Mouse (Mus musculus): ENCODE results near the gene Zfp524.
"Not testable (repeated sequence)": the region's sequence is repeated elsewhere in the genome, so short reads cannot be mapped to it uniquely, and the experiment has no call there.

The Zfp524 gene

GRCm38 (mm10) chr7:5014251-5015117, at the start of gene Zfp524, which contains the start of gene Fiz1:
TSS of gene Zfp524 (plus strand) at chr7:5014415.
TSS of gene Fiz1 (minus strand) at chr7:5014697.
- in situ Hi-C loops (cut with MboI, MseI), result loop anchor here (5.0 kb wide), 1 partner anchor 38 kb away; the partner anchor contains the start of gene Zfp580

GRCm38 (mm10) chr7:4964988-4965387, 49.2 kb upstream of the Zfp524 start:
- in situ Hi-C loops (cut with MboI, MseI), result loop anchor here (10.0 kb wide), 1 partner anchor 730 kb away; the partner anchor contains the start of gene Lilra5

GRCm38 (mm10) chr7:4971068-4971467, 43.1 kb upstream of the Zfp524 start, which contains the start of gene Sbk3:
TSS of gene Sbk3 (minus strand) at chr7:4971168.
- in situ Hi-C loops (cut with MboI, MseI), result no loop called here

GRCm38 (mm10) chr7:4971710-4972109, 42.5 kb upstream of the Zfp524 start:
- in situ Hi-C loops (cut with MboI, MseI), result no loop called here

GRCm38 (mm10) chr7:4972321-4973047, 41.7 kb upstream of the Zfp524 start:
- in situ Hi-C loops (cut with MboI, MseI), result no loop called here

- in situ Hi-C loops (cut with MboI, MseI), result no loop called here
These were observed 38.8 kb upstream of the Zfp524 start for GRCm38 (mm10) chr7:4975455-4975854.

- in situ Hi-C loops (cut with MboI, MseI), result no loop called here
These were observed 37.4 kb upstream of the Zfp524 start for GRCm38 (mm10) chr7:4976832-4977231.

- in situ Hi-C loops (cut with MboI, MseI), result no loop called here
These were observed 26.0 kb upstream of the Zfp524 start for GRCm38 (mm10) chr7:4988250-4988649.

GRCm38 (mm10) chr7:4993347-4993998, 20.7 kb upstream of the Zfp524 start:
- in situ Hi-C loops (cut with MboI, MseI), result loop anchor here (10.0 kb wide), 1 partner anchor 461 kb away; the partner anchor contains the start of gene Vmn1r59

- in situ Hi-C loops (cut with MboI, MseI), result loop anchor here (10.0 kb wide), 1 partner anchor 461 kb away; the partner anchor contains the start of gene Vmn1r59
These were observed 20.0 kb upstream of the Zfp524 start for GRCm38 (mm10) chr7:4993999-4994788.

- in situ Hi-C loops (cut with MboI, MseI), result loop anchor here (10.0 kb wide), 1 partner anchor 459 kb away; the partner anchor contains the start of gene Vmn1r59
These were observed 18.8 kb upstream of the Zfp524 start for GRCm38 (mm10) chr7:4995268-4996002.

- in situ Hi-C loops (cut with MboI, MseI), result loop anchor here (10.0 kb wide), 1 partner anchor 459 kb away; the partner anchor contains the start of gene Vmn1r59
These were observed 18.0 kb upstream of the Zfp524 start, which contains the start of gene Zfp579 for GRCm38 (mm10) chr7:4996003-4996895. TSS of gene Zfp579 (minus strand) at chr7:4996158.

GRCm38 (mm10) chr7:4996934-4997333, 17.3 kb upstream of the Zfp524 start:
- in situ Hi-C loops (cut with MboI, MseI), result loop anchor here (10.0 kb wide), 1 partner anchor 458 kb away; the partner anchor contains the start of gene Vmn1r59

- in situ Hi-C loops (cut with MboI, MseI), result loop anchor here (10.0 kb wide), 1 partner anchor 455 kb away; the partner anchor contains the start of gene Vmn1r59
These were observed 14.3 kb upstream of the Zfp524 start for GRCm38 (mm10) chr7:4999876-5000275.

GRCm38 (mm10) chr7:5002876-5003275, 11.3 kb upstream of the Zfp524 start:
- in situ Hi-C loops (cut with MboI, MseI), result not testable (repeated sequence)

- in situ Hi-C loops (cut with MboI, MseI), result no loop called here
These were observed 6.0 kb upstream of the Zfp524 start for GRCm38 (mm10) chr7:5008229-5008628.

GRCm38 (mm10) chr7:5012681-5013513, 1.3 kb upstream of the Zfp524 start:
- in situ Hi-C loops (cut with MboI, MseI), result no loop called here
